Mouse (Mus musculus): ENCODE measurements around the gene Hs3st5. TPM values are rescaled to one million over a fixed set of nuclear protein-coding genes. Genes with fewer than 3 reads are reported as not detected.

The Hs3st5 gene
- not detected in 2 replicates for polyA plus RNA-seq (2012; rRNA removed)

GRCm38 (mm10) chr10:36506727-36507555 lies at the start of gene Hs3st5:
Hs3st5 (plus strand) TSS chr10:36506814.

Measured in liver, embryonic 18 days (tissue).